Mouse (Mus musculus) brown adipose tissue, adult 24 weeks (tissue): Measurements from ENCODE around the gene Gm10309. TPM values are rescaled to one million over a fixed set of nuclear protein-coding genes. Genes with fewer than 3 reads are reported as not detected.
A peak's percentile ranks its signal among the peaks of the same experiment; 100 is the strongest.

Experiments used
- H3K27ac ChIP-seq: fragments of 200-500 bp; replicated peaks from 2 replicates; pipeline ENCODE4 v1.5.1; 2012; ENCODE audit warnings: low read depth, mild to moderate bottlenecking, low read length
- H3K4me1 ChIP-seq: fragments of 200-500 bp; 2 replicates; pipeline ENCODE4 v1.6.1; 2012; ENCODE audit warnings: low read length, mixed read lengths; ENCODE audit not compliant: control insufficient read depth, insufficient read depth, insufficient read length
- H3K4me3 ChIP-seq: fragments of 200-500 bp; 2 replicates; pipeline ENCODE4 v1.5.1; 2012; ENCODE audit warnings: low read depth, mild to moderate bottlenecking, low read length, moderate library complexity; ENCODE audit not compliant: insufficient read depth
- polyA plus RNA-seq: library from polyadenylated mRNA; stranded (reverse); fragments of >200 nt; gene quantifications from 2 replicates; pipeline ENCODE4 v1.2.4, GENCODE M21; 2012; ENCODE audit not compliant: missing spikeins, insufficient read depth, insufficient read length

Gm10309 gene
- polyA plus RNA-seq, 1 experiment: not detected

- peaks cover 27% of the 10 kb centered on the region for H3K4me1 ChIP-seq
- H3K4me3 ChIP-seq: no peak overlapping the region
- no peak overlapping the region for H3K27ac ChIP-seq
These were observed 20.0 kb upstream of the Gm10309 start for GRCm38 (mm10) chr17:86525075-86525474.

DNA sequence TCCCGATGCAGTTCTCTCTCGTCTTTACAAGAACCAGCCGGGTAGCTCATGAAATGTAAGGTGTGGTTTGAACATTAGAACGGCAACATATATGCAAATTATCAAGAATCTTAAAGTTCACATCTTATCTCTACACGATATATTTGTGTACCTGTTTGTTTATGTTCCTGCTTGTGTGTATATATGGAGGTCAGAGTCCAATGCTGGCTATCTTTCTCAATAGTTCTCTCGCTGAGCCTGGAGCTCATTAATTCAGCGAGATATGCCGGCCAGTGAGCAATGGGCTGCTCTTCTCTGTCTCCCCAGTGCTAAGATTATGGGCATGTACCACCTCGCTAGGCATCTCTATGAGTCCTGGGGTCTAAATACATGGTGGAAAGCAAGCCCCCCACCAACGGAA is 18.8 kb upstream of the Gm10309 start:
- Histone ChIP-seq H3K4me1 (peaks cover 22% of the 10 kb centered on the region), H3K4me3 (no peak overlapping the region), H3K27ac (no peak overlapping the region)

- H3K27ac ChIP-seq: no peak overlapping the region
- peaks cover 18% of the 10 kb centered on the region for H3K4me1 ChIP-seq
- no peak overlapping the region for H3K4me3 ChIP-seq
These were observed 18.3 kb upstream of the Gm10309 start for GRCm38 (mm10) chr17:86523374-86523773.

- H3K4me3 ChIP-seq: no peak overlapping the region
- H3K4me1 ChIP-seq: peaks cover 13% of the 10 kb centered on the region
- no peak overlapping the region for H3K27ac ChIP-seq
These were observed 17.6 kb upstream of the Gm10309 start for GRCm38 (mm10) chr17:86522649-86523048.

GRCm38 (mm10) chr17:86521252-86521651 is 16.2 kb upstream of the Gm10309 start:
- Histone ChIP-seq H3K4me3 (no peak overlapping the region), H3K27ac (no peak overlapping the region), H3K4me1 (peaks cover 8% of the 10 kb centered on the region)

GRCm38 (mm10) chr17:86518604-86519003 is 13.6 kb upstream of the Gm10309 start:
- Histone ChIP-seq H3K4me3 (no peak overlapping the region), H3K4me1 (peaks cover 18% of the 10 kb centered on the region), H3K27ac (no peak overlapping the region)

DNA sequence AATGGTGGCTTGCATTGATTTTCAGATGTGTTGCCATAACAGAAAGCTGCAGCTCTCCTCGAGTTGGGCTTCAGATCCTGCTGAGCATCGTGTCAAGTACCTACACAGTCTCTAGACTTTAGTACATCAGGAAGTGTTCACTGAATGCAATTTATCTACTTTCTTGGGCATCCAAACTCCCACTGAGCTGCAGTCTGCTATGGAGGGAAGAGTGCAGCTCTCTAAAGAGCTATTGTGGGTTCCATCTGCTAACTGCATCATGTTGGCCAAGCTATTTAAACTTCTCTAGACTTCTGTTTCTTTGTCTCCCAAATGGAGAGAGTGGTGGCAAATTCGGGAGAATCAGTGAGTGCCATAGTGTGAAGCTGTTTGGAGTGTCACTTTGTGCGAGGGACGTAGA is 11.6 kb upstream of the Gm10309 start:
- Histone ChIP-seq H3K4me1 (peaks cover 25% of the 10 kb centered on the region), H3K27ac (no peak overlapping the region), H3K4me3 (no peak overlapping the region)

DNA sequence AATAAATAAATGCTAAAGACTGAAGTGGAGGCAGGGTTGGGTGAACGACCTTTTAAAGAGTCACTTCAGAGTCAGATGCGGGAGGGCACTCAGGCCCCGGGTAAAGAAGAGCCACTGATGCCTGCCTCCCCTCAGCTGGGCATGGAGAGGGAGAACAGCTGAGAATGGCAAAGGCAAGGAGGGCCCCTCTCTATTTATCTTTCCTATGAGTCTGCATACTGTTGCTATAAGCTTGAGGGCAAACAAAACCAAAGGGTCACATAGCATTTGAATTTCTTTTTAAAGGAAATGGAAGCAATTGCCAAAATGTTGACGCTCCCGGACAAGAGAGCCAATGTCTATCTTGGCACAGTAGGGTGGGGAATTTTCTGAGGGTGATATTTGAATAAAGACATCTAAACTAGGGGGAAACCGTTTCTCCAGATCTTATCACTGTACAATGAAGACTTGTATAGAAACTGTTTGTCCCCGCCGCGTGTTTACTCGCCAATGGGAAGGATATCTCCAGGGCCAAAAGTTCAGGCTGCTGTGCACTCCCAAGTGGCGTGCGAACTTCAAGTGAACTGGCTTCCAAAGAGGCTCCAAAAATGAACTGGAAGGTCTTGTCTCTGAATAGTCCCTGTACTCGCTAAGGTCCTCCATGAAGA is 10.1 kb upstream of the Gm10309 start:
- Histone ChIP-seq H3K4me1 (peaks cover 25% of the 10 kb centered on the region), H3K27ac (0 out of 2 replicates have a peak overlapping the region, but pooled peaks have one; percentile 1), H3K4me3 (no peak overlapping the region)

DNA sequence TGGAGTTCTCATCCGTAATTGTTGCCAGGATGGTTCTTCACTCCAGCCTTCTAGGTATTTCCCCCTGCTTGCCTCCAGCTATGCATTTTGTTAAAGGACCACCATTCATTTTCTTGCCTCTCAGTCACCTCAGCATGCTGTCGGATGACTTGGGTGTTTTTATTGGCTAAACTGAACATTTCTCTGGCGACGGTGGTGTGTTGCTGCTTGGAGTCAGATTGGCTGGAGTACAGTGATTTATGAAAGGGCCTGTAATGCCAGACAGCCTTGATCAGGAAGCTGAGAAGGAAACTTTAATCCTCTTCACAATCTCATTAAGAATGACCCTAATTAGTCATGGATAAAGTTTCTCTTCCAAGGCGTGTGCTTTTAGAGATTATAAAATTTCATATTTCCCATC is 4.8 kb upstream of the Gm10309 start:
- no peak overlapping the region for H3K27ac ChIP-seq
- peaks cover 43% of the 10 kb centered on the region for H3K4me1 ChIP-seq
- H3K4me3 ChIP-seq: no peak overlapping the region

DNA sequence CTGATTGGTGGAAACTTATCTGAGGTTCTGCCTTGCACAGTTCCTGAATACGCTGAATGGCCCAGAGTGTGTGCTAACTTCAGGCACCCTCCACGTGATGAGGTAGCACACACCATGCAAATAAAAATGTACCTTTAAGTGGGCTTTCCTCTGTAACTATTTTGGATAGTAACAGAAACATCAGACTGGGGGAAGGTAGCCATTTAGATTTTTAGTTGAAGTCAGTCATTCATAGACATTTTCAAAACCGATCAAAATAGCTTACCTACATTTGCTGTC is 3.1 kb upstream of the Gm10309 start:
- Histone ChIP-seq H3K4me1 (peaks cover 31% of the 10 kb centered on the region), H3K27ac (0 out of 2 replicates have a peak overlapping the region, but pooled peaks have one; percentile 36), H3K4me3 (no peak overlapping the region)

GRCm38 (mm10) chr17:86507342-86508211 is 2.5 kb upstream of the Gm10309 start:
- Histone ChIP-seq H3K4me3 (no peak overlapping the region), H3K4me1 (peaks cover 26% of the 10 kb centered on the region), H3K27ac (peak overlapping the region; percentile 99)

- peak overlapping the region; percentile 43 for H3K4me3 ChIP-seq
- H3K4me1 ChIP-seq: peaks cover 26% of the 10 kb centered on the region
- peak overlapping the region; percentile 99 for H3K27ac ChIP-seq
These were observed 1.8 kb upstream of the Gm10309 start for GRCm38 (mm10) chr17:86506881-86507280.

DNA sequence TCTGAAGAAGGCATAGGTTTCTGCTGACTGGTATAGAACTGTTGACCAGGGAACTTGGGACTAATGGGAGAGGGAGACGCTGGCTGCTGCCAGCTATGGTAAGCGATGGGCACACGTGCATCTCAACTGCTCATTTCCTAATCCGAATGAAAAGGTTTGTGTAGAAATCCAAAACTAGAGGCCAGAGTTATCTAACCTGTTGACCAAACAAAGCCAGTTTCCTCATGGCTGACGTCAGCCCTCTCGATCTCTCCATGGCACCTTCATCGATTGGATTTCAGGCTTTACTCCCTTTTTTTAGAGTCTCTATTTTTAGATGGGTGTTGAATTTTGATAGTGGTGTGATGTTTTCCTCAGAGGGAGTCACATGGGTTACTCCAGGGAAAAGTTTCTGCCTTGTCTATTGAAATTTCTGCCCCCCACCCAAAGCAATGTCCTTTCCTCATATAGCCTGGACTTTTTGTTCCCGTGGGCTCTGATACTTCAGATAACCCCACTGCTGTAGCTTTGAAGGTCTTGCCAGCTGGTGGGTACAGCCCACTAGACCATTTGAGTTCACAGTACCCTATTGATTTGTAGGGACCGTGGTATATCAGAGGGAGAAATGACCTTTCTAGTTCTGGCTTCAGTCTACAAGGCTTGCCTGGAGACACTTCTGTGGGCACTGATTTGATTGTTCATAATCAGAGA is 1.7 kb downstream of the Gm10309 start:
- Histone ChIP-seq H3K27ac (no peak overlapping the region), H3K4me3 (no peak overlapping the region), H3K4me1 (peaks cover 46% of the 10 kb centered on the region)

DNA sequence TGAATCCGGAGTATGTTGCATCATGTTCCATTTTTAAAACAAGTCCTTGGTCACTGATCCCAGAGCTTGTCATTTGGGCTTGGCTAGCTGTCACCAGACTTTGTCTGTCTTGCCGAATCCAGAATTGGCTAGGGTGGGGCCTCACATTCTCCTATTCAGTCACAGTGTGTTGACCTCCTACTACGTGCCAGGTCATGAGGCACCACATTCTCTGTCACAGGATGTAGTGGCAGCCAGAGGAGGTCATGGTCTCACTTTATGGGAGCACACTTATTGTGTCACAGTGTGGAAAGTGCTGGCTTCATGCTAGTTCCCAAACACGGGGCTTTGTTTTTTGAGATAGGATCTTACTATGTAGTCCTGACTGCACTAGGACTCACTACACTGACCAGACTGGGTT is 3.6 kb downstream of the Gm10309 start:
- H3K4me3 ChIP-seq: no peak overlapping the region
- H3K27ac ChIP-seq: peak overlapping the region; percentile 46; the same call in 1 of the 2 replicates
- H3K4me1 ChIP-seq: peaks cover 34% of the 10 kb centered on the region

- peak overlapping the region; percentile 73 for H3K27ac ChIP-seq
- peaks cover 23% of the 10 kb centered on the region; the same call in 1 of the 2 replicates for H3K4me1 ChIP-seq
- peak overlapping the region; percentile 3; the same call in 1 of the 2 replicates for H3K4me3 ChIP-seq
These were observed 5.5 kb downstream of the Gm10309 start for GRCm38 (mm10) chr17:86499359-86500045.
